Mouse (Mus musculus): ENCODE measurements around the gene Lgr4. TPM values are rescaled to one million over a fixed set of nuclear protein-coding genes. Genes with fewer than 3 reads are reported as not detected.

Lgr4 gene
- polyA plus RNA-seq, 1 experiment from 2014 or later = 21.1 TPM

- Histone ChIP-seq H3K9ac (no peak overlapping the region), H3K4me2 (replicated peaks) (no peak overlapping the region), H3K4me1 (peaks cover 9% of the 10 kb centered on the region), H3K27me3 (no peaks in the 10 kb centered on the region), H3K36me3 (peaks cover 9% of the 10 kb centered on the region), H3K9me3 (no peaks in the 10 kb centered on the region), H3K27ac (no peak overlapping the region), H3K4me3 (no peak overlapping the region)
- ATAC-seq (ENCODE audit: low FRiP score, low read depth) = no peak
- 69% methylated on average over 5 of the region's 5 CpGs for WGBS
Measured at GRCm38 (mm10) chr2:110042861-110043760, 125.7 kb downstream of the Lgr4 start.

DNA sequence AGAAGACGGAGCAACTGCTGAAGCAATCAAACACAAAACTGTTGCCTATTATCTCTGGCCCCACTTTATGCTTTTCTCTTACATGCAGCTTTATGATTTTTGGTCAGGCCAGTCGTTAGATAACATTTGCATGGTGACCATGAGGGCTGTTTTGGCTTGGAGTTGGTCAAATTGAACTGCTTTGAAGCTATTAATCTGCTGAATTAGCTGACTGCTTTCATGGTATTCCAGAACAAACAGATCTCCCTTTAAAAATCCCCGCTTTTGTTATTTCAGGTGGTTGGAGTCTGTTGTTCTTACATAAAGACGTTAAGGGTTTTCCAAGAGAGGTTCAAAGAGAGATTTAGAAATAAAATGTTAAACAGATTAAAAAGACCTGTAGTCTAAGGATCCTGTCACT lies 141.0 kb downstream of the Lgr4 start:
- no peak overlapping the region for H3K9ac ChIP-seq
- ATAC-seq (ENCODE audit: low FRiP score, low read depth) = no peak
- H3K27me3 ChIP-seq = no peaks in the 10 kb centered on the region
- H3K27ac ChIP-seq = no peak overlapping the region
- H3K4me2 ChIP-seq (replicated peaks) = no peak overlapping the region
- H3K9me3 ChIP-seq = no peaks in the 10 kb centered on the region
- H3K36me3 ChIP-seq = no peaks in the 10 kb centered on the region
- H3K4me3 ChIP-seq = no peak overlapping the region
- H3K4me1 ChIP-seq = no peaks in the 10 kb centered on the region
- WGBS = 52% methylated on average over 4 of the region's 4 CpGs

DNA sequence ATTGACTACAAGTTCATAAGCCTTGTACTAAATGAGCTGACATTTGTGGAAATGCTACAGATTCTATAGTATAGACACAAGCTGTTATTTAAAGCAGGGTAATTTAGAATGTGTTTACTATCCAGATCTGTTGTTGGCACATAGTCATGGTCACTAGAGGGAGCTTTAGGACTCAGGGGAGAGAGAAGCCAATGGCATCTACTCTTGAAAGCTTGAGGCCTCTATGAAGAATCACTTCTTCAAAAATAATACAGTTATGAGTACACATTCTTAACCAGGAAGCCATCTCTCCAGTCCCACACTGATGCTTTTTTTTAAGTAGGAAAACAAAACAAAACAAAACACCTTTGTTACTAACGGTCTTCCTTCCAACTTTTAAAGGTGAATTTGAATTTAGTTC lies 145.7 kb downstream of the Lgr4 start:
- ATAC-seq (ENCODE audit: low FRiP score, low read depth) = no peak
- Histone ChIP-seq H3K4me2 (replicated peaks) (no peak overlapping the region), H3K27me3 (no peaks in the 10 kb centered on the region), H3K9ac (no peak overlapping the region), H3K9me3 (no peaks in the 10 kb centered on the region), H3K36me3 (no peaks in the 10 kb centered on the region), H3K4me3 (no peak overlapping the region), H3K4me1 (no peaks in the 10 kb centered on the region), H3K27ac (no peak overlapping the region)
- WGBS = 93% methylated on average over 1 of the region's 1 CpGs

Other genes starting within 250 kb of the Lgr4 start
- gene Bdnf, start 242.9 kb upstream of the Lgr4 start, polyA plus RNA-seq (2015; fragmentation: Nextera tagmentation; extraction: Ambion mirVana) = 3.2 and 3.4 TPM in 2 replicates
- 50.0 and 54.3 TPM in 2 replicates for gene Lin7c, start 26.8 kb upstream of the Lgr4 start, polyA plus RNA-seq (2015; fragmentation: Nextera tagmentation; extraction: Ambion mirVana)
- gene Ccdc34, start 100.2 kb downstream of the Lgr4 start, polyA plus RNA-seq (2015; fragmentation: Nextera tagmentation; extraction: Ambion mirVana) = 47.6 and 51.7 TPM in 2 replicates